Mouse (Mus musculus) embryonic fibroblast, embryonic 13.5 days (primary cell): ENCODE measurements around the gene Kctd8.

ENCODE experiments used
- CTCF ChIP-seq: IDR thresholded peaks from 2 replicates; pipeline ENCODE4 v1.5.1; 2011; ENCODE audit warnings: mild to moderate bottlenecking, control low read depth, low read length, moderate library complexity, borderline replicate concordance; ENCODE audit not compliant: insufficient read depth
- POLR2A ChIP-seq: IDR thresholded peaks from 2 replicates; pipeline ENCODE4 v1.6.1; 2011; ENCODE audit warnings: low read depth, mild to moderate bottlenecking, control low read depth, low read length, moderate library complexity

DNA sequence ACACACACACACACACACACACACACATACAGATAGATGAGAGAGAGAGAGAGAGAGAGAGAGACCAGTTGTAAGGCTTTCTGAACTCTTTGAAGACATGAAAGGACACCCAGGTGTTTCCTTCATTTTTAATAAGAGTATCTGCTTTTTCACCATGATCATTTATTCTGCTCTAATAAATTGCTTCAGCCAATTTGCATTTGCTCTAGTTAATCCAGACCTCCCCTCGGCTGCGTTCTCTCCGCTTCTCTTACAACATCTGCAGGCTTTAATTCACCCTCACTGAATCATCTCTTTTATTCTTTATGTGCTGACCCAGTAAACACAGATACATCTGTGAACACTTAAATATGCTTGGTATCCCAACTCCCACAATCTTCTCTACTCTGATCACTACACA is 9.1 kb upstream of the Kctd8 start:
- TF ChIP-seq CTCF (no peak), POLR2A (no peak)
